ENCODE assay signal across 9 mouse cellular contexts in genomic region chr7:48897539-48898163, GRCm38 (mm10). TPM values are rescaled to one million over a fixed set of nuclear protein-coding genes. Genes with fewer than 3 reads are reported as not detected.
DNase-seq lines count a peak whose midpoint lies in the region; ATAC-seq lines count a peak whose summit lies in the region.
"Had no signal": no experiment of that assay in that cellular context is flagged by ENCODE, and none has a peak within 500 bp of the region (broad histone marks: within the 10 kb centered on the region; RNA-seq: fewer than 3 reads in every experiment).

No protein-coding gene starts in this region.

- peaks cover 15% of the 10 kb centered on the region for H3K4me1 ChIP-seq in lung, embryonic 16.5 days (replicated peaks; ENCODE audit: control insufficient read depth, insufficient read depth, low read length)
- H3K4me1 ChIP-seq in forebrain, embryonic 12.5 days = peaks cover 33% of the 10 kb centered on the region
- H3K4me1 ChIP-seq in neural tube, embryonic 15.5 days = peaks cover 13% of the 10 kb centered on the region

- H3K9me3 ChIP-seq in lung, embryonic 16.5 days (ENCODE audit: control insufficient read depth, low read length) = no peaks in the 10 kb centered on the region
- H3K9me3 ChIP-seq in forebrain, embryonic 12.5 days = no peaks in the 10 kb centered on the region
- H3K9me3 ChIP-seq in neural tube, embryonic 15.5 days (replicated peaks) = no peaks in the 10 kb centered on the region

- peak overlapping the region; percentile 2; the same call in 1 of the 2 replicates for H3K27ac ChIP-seq in lung, embryonic 16.5 days (ENCODE audit: low read length)
- 0 out of 2 replicates have a peak overlapping the region, but pooled peaks have one; percentile 5 for H3K27ac ChIP-seq in forebrain, embryonic 12.5 days
- no peak overlapping the region for H3K27ac ChIP-seq in neural tube, embryonic 15.5 days (replicated peaks)
- H3K27ac ChIP-seq: macrophage had no signal

- H3K9ac ChIP-seq in lung, embryonic 16.5 days (ENCODE audit: low read length) = no peak overlapping the region
- peak overlapping the region; percentile 12; the same call in 1 of the 2 replicates for H3K9ac ChIP-seq in forebrain, embryonic 12.5 days
- H3K9ac ChIP-seq in neural tube, embryonic 15.5 days (replicated peaks) = no peak overlapping the region

- H3K36me3 ChIP-seq in lung, embryonic 16.5 days (ENCODE audit: control insufficient read depth, insufficient read depth, low read length) = no peaks in the 10 kb centered on the region
- H3K36me3 ChIP-seq in forebrain, embryonic 12.5 days (replicated peaks) = no peaks in the 10 kb centered on the region
- H3K36me3 ChIP-seq in neural tube, embryonic 15.5 days = no peaks in the 10 kb centered on the region

- no peak for DNase-seq in lung, adult 18-20 months
- DNase-seq in kidney, postnatal 10 days = peak; percentile 47
- DNase-seq in urinary bladder, postnatal 10 days (ENCODE audit: low spot score) = no peak

- no peaks in the 10 kb centered on the region for H3K27me3 ChIP-seq in lung, embryonic 16.5 days (ENCODE audit: control insufficient read depth, insufficient read depth, low read depth, low read length)
- peaks cover 82% of the 10 kb centered on the region for H3K27me3 ChIP-seq in forebrain, embryonic 12.5 days
- H3K27me3 ChIP-seq in neural tube, embryonic 15.5 days (replicated peaks) = peaks cover 13% of the 10 kb centered on the region; the same call in 1 of the 2 replicates

- H3K4me2 ChIP-seq in lung, embryonic 16.5 days (ENCODE audit: low read depth, low read length) = no peak overlapping the region
- peak overlapping the region; percentile 34 for H3K4me2 ChIP-seq in forebrain, embryonic 12.5 days
- H3K4me2 ChIP-seq in neural tube, embryonic 15.5 days = 0 out of 2 replicates have a peak overlapping the region, but pooled peaks have one; percentile 7

- H3K4me3 ChIP-seq in lung, embryonic 16.5 days (ENCODE audit: low read length) = no peak overlapping the region
- no peak overlapping the region for H3K4me3 ChIP-seq in forebrain, embryonic 12.5 days (replicated peaks)
- no peak overlapping the region for H3K4me3 ChIP-seq in neural tube, embryonic 15.5 days (replicated peaks)

- no peak for ATAC-seq in lung, embryonic 16.5 days (ENCODE audit: low read depth)
- peak; percentile 13; the same call in 1 of the 2 replicates for ATAC-seq in forebrain, embryonic 12.5 days (ENCODE audit: low FRiP score)
- no peak for ATAC-seq in neural tube, embryonic 15.5 days (ENCODE audit: low FRiP score)
- ATAC-seq in CD4-positive, CD25-positive, alpha-beta regulatory T cell, adult 4 months = no peak

- WGBS in lung, embryonic 16.5 days = 47% methylated on average over 24 of the region's 24 CpGs
- WGBS in forebrain, embryonic 12.5 days = 20% methylated on average over 24 of the region's 24 CpGs
- 28% methylated on average over 24 of the region's 24 CpGs for WGBS in neural tube, embryonic 15.5 days

RNA-seq across cellular contexts. Expression of gene Nav2, which starts 10.9 kb away (rescaled TPM):
- polyA plus RNA-seq in lung, embryonic 16.5 days (2015; fragmentation: Nextera tagmentation; extraction: Ambion mirVana) = 27.3 and 33.8 TPM in 2 replicates
- 8.1 and 10.9 TPM in 2 replicates for polyA plus RNA-seq in forebrain, embryonic 12.5 days (2016; fragmentation: Nextera tagmentation; extraction: Ambion mirVana)
- polyA plus RNA-seq in neural tube, embryonic 15.5 days (2015; fragmentation: Nextera tagmentation; extraction: Ambion mirVana) = 27.6 and 31.3 TPM in 2 replicates
- 10 to 100 TPM; 30.6 to 45.1 TPM for polyA plus RNA-seq in CD4-positive, CD25-positive, alpha-beta regulatory T cell, adult 4 months (2017; shearing (Covaris generic))

RNA-seq across cellular contexts. Expression of gene E2f8, which starts 16.3 kb away (rescaled TPM):
- 20.5 and 22.0 TPM in 2 replicates for polyA plus RNA-seq in lung, embryonic 16.5 days (2015; fragmentation: Nextera tagmentation; extraction: Ambion mirVana)
- 19.1 and 20.9 TPM in 2 replicates for polyA plus RNA-seq in forebrain, embryonic 12.5 days (2016; fragmentation: Nextera tagmentation; extraction: Ambion mirVana)
- polyA plus RNA-seq in neural tube, embryonic 15.5 days (2015; fragmentation: Nextera tagmentation; extraction: Ambion mirVana) = 2.3 and 7.0 TPM in 2 replicates
- polyA plus RNA-seq in CD4-positive, CD25-positive, alpha-beta regulatory T cell, adult 4 months (2017; shearing (Covaris generic)) = 1 to 10 TPM; 1.1 to 3.2 TPM

RNA-seq across cellular contexts. Expression of gene Csrp3, which starts 49.8 kb away (rescaled TPM):
- 56.4 and 71.6 TPM in 2 replicates for polyA plus RNA-seq in lung, embryonic 16.5 days (2015; fragmentation: Nextera tagmentation; extraction: Ambion mirVana)
- polyA plus RNA-seq in forebrain, embryonic 12.5 days (2016; fragmentation: Nextera tagmentation; extraction: Ambion mirVana) = 0.37 and 0.38 TPM in 2 replicates
- 6.1 and 10.0 TPM in 2 replicates for polyA plus RNA-seq in neural tube, embryonic 15.5 days (2015; fragmentation: Nextera tagmentation; extraction: Ambion mirVana)
- not detected for polyA plus RNA-seq in CD4-positive, CD25-positive, alpha-beta regulatory T cell, adult 4 months (2017; shearing (Covaris generic))
- polyA plus RNA-seq: intestine, embryonic 14.5 days; macrophage had no signal
